Mouse (Mus musculus) urinary bladder, postnatal 4 days (tissue): ENCODE measurements around the gene Mageb1.
"Not testable (repeated sequence)": the region's sequence is repeated elsewhere in the genome, so short reads cannot be mapped to it uniquely, and the experiment has no call there.

Experiments
- DNase-seq, 2 experiments: peaks; one replicate each; pipeline ENCODE4 v3.0.0; 2021 to 2022; ENCODE audit warnings: low spot score in 2 of 2

Gene Mageb1

GRCm38 (mm10) chrX:92016233-92016632, at the start of gene Mageb1:
Mageb1 (minus strand) TSS chrX:92016333.
- not testable (repeated sequence) for DNase-seq
